Mouse (Mus musculus): ENCODE data around the gene Spon1.

Gene Spon1

DNA sequence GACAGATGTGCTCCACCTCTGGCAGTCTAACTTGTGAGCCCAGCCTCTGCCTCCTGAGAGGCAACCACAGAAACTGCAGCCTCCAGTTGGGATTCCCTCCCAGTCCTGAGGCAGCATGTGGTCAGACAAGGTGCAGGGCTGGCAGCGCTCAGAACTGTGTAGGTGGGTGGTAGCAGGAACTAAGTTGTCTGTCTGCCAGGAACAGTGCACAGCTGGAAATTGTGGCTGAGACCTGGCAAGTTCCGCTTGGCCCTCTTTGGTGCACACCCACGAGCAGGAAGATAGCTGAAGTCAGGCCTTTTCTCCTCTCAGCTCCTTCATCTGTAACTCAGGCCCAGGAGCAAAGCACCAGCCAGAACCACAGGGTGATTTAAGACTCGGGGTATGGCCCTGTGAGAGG, 89.6 kb downstream of the Spon1 start:
- no peaks in the 10 kb centered on the region for H3K4me1 ChIP-seq (replicated peaks; ENCODE audit: low read depth, low read length)
- TF ChIP-seq CTCF (conservative IDR thresholded peaks at IDR 0.05; ENCODE audit: low read length) = no peak
- no peak for TF ChIP-seq POU5F1 (IDR thresholded peaks at IDR 0.05; ENCODE audit: borderline replicate concordance, low read length)
- no peak for TF ChIP-seq NANOG (IDR thresholded peaks at IDR 0.05; ENCODE audit: borderline replicate concordance, low read length)
- no peaks in the 10 kb centered on the region for H3K9me3 ChIP-seq (ENCODE audit: low read length)
- no peaks in the 10 kb centered on the region for H3K36me3 ChIP-seq (ENCODE audit: insufficient read depth, low read length)
- H3K27me3 ChIP-seq (ENCODE audit: insufficient read depth, low read length) = peaks cover 6% of the 10 kb centered on the region; the same call in 1 of the 2 replicates
- no peak overlapping the region for H3K4me3 ChIP-seq (replicated peaks; ENCODE audit: low read length)

DNA sequence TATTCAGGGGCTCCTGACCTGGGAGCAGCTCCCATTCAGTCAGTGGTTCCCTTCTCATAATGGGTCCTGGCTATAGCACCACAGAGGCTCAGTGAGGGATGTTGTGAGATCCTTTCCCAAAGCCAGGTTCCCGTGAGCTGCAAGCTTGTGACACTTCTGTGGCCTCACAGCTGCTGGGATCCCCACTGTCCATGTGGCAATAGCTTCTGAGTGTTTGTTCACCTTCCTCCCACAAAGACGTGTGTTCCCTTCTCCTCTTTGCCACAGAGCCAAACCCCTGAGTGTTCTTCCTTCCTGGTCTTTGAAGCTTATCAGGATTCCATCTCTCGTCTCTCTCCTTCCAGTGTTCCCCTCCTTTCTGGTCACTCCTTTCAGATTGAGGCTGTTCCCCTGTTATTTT, 90.3 kb downstream of the Spon1 start:
- Histone ChIP-seq H3K4me3 (replicated peaks; ENCODE audit: low read length) (no peak overlapping the region), H3K36me3 (ENCODE audit: insufficient read depth, low read length) (no peaks in the 10 kb centered on the region), H3K9me3 (ENCODE audit: low read length) (no peaks in the 10 kb centered on the region), H3K27me3 (ENCODE audit: insufficient read depth, low read length) (peaks cover 6% of the 10 kb centered on the region; the same call in 1 of the 2 replicates), H3K4me1 (replicated peaks; ENCODE audit: low read depth, low read length) (no peaks in the 10 kb centered on the region)
- TF ChIP-seq POU5F1 (IDR thresholded peaks at IDR 0.05; ENCODE audit: borderline replicate concordance, low read length) (no peak), NANOG (IDR thresholded peaks at IDR 0.05; ENCODE audit: borderline replicate concordance, low read length) (no peak), CTCF (conservative IDR thresholded peaks at IDR 0.05; ENCODE audit: low read length) (no peak)

DNA sequence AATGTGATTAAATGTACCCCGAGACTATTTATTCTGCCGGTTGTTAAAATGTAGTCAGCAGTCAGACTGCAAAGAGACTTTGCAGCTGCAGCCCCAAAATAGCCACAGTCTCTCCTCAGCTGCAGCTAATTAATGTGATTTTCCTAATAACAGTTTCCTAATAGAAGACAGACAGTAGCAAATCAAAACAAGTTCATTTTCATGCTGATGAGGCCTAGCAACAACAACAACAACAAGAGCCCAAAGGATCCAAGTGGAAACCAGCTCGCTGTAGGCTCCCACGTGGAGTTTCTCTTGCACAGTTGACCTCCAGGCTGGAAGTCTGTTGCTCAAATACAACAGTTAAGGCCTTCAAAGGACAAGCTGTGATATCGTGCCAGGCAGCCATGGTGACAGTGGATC, 93.7 kb downstream of the Spon1 start:
- Histone ChIP-seq H3K27me3 (ENCODE audit: insufficient read depth, low read length) (peaks cover 8% of the 10 kb centered on the region; the same call in 1 of the 2 replicates), H3K4me3 (replicated peaks; ENCODE audit: low read length) (no peak overlapping the region), H3K4me1 (replicated peaks; ENCODE audit: low read depth, low read length) (no peaks in the 10 kb centered on the region), H3K9me3 (ENCODE audit: low read length) (no peaks in the 10 kb centered on the region), H3K36me3 (ENCODE audit: insufficient read depth, low read length) (no peaks in the 10 kb centered on the region)
- TF ChIP-seq POU5F1 (IDR thresholded peaks at IDR 0.05; ENCODE audit: borderline replicate concordance, low read length) = no peak
- no peak for TF ChIP-seq NANOG (IDR thresholded peaks at IDR 0.05; ENCODE audit: borderline replicate concordance, low read length)
- TF ChIP-seq CTCF (conservative IDR thresholded peaks at IDR 0.05; ENCODE audit: low read length) = no peak

DNA sequence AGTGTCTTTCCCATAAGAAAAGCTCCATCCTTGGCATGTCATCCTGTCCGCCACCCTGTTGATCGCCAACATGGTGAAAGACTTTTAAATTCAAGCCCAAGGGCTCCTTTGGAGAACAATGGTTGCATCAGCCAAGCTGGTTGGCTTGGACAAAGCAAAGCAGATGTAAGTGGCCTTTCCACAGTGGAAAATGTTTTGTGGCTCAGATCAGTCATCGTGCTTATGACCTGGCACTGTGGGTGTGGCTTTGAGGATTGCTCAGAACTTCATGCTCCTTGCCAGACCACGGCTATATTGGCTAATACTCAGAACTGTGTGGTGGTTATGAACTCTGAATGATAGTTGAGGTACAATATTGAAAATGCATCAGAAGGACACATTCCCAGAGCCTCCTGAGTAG, 96.2 kb downstream of the Spon1 start:
- Histone ChIP-seq H3K9me3 (ENCODE audit: low read length) (no peaks in the 10 kb centered on the region), H3K36me3 (ENCODE audit: insufficient read depth, low read length) (no peaks in the 10 kb centered on the region), H3K4me3 (replicated peaks; ENCODE audit: low read length) (no peak overlapping the region), H3K4me1 (replicated peaks; ENCODE audit: low read depth, low read length) (no peaks in the 10 kb centered on the region), H3K27me3 (ENCODE audit: insufficient read depth, low read length) (0 out of 2 replicates have a peak, but pooled peaks cover 4% of the 10 kb centered on the region)
- TF ChIP-seq CTCF (conservative IDR thresholded peaks at IDR 0.05; ENCODE audit: low read length) (no peak), NANOG (IDR thresholded peaks at IDR 0.05; ENCODE audit: borderline replicate concordance, low read length) (no peak), POU5F1 (IDR thresholded peaks at IDR 0.05; ENCODE audit: borderline replicate concordance, low read length) (no peak)

DNA sequence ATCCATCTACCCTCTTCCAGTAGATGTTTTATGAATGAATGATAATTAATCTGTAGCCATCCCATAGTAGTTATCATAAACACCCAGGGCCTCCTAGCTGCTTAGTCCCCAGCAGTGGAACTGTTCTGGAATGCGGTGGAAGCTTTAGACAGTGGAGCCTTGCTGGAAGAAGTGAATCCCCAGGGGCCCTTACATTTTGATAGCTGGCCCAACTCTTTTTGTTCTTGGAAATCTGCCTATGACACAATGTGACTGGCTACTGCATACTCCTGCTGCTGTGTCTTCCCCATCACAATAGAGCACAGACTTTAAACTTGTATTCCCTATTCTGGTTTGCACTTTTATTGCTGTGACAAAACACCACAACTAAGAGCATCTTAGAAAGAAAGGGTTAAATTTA, 107.0 kb downstream of the Spon1 start:
- H3K36me3 ChIP-seq (ENCODE audit: insufficient read depth, low read length) = no peaks in the 10 kb centered on the region
- peaks cover 12% of the 10 kb centered on the region for H3K9me3 ChIP-seq (ENCODE audit: low read length)
- H3K4me3 ChIP-seq (replicated peaks; ENCODE audit: low read length) = no peak overlapping the region
- H3K27me3 ChIP-seq (ENCODE audit: insufficient read depth, low read length) = no peaks in the 10 kb centered on the region
- no peaks in the 10 kb centered on the region for H3K4me1 ChIP-seq (replicated peaks; ENCODE audit: low read depth, low read length)
- no peak for TF ChIP-seq POU5F1 (IDR thresholded peaks at IDR 0.05; ENCODE audit: borderline replicate concordance, low read length)
- TF ChIP-seq CTCF (conservative IDR thresholded peaks at IDR 0.05; ENCODE audit: low read length) = no peak
- no peak for TF ChIP-seq NANOG (IDR thresholded peaks at IDR 0.05; ENCODE audit: borderline replicate concordance, low read length)

DNA sequence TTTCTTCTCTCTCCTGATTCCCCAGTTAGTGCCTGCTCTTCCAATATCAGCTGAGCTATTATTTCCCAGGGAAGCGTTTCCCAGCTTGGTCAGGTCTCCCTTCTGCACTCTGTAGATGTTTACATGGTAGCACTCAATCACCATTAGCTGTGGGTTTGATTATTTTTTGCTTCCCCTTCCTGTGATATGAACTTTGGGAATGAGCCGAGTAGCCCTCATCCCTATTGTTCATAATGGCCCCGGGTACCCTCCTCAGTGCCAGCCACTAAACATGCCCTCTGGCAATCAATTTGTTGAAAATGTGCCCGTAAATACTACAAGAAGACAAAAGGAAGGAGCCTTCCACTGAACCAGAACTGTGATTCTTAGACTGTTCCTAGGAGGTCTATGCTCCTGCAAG, 111.7 kb downstream of the Spon1 start:
- H3K4me3 ChIP-seq (replicated peaks; ENCODE audit: low read length) = no peak overlapping the region
- peaks cover 21% of the 10 kb centered on the region for H3K9me3 ChIP-seq (ENCODE audit: low read length)
- 0 out of 2 replicates have a peak, but pooled peaks cover 3% of the 10 kb centered on the region for H3K27me3 ChIP-seq (ENCODE audit: insufficient read depth, low read length)
- no peaks in the 10 kb centered on the region for H3K36me3 ChIP-seq (ENCODE audit: insufficient read depth, low read length)
- TF ChIP-seq NANOG (IDR thresholded peaks at IDR 0.05; ENCODE audit: borderline replicate concordance, low read length) (no peak), POU5F1 (IDR thresholded peaks at IDR 0.05; ENCODE audit: borderline replicate concordance, low read length) (no peak), CTCF (conservative IDR thresholded peaks at IDR 0.05; ENCODE audit: low read length) (no peak)
- no peaks in the 10 kb centered on the region for H3K4me1 ChIP-seq (replicated peaks; ENCODE audit: low read depth, low read length)

DNA sequence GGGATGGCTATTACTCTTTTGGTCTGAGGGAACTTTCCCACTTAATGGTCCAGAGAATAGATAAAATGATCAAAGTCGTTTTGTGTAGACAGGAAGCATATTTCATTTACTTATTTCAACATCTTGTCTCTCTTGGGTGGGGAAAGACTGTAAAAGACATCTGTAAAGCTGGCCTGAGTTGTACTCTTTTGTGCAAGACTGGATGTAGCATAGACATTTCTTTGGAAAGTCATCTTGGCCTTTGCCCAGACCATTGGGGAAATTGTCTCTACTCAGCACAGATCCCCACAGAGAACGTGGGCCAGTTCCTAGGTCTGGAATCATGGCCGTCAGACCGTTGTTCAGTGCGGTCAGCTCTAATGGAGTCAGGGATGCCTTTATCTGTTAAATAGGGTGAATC, 112.1 kb downstream of the Spon1 start:
- Histone ChIP-seq H3K27me3 (ENCODE audit: insufficient read depth, low read length) (peaks cover 3% of the 10 kb centered on the region; the same call in 1 of the 2 replicates), H3K9me3 (ENCODE audit: low read length) (peaks cover 21% of the 10 kb centered on the region), H3K4me3 (replicated peaks; ENCODE audit: low read length) (no peak overlapping the region), H3K36me3 (ENCODE audit: insufficient read depth, low read length) (no peaks in the 10 kb centered on the region), H3K4me1 (replicated peaks; ENCODE audit: low read depth, low read length) (no peaks in the 10 kb centered on the region)
- no peak for TF ChIP-seq POU5F1 (IDR thresholded peaks at IDR 0.05; ENCODE audit: borderline replicate concordance, low read length)
- no peak for TF ChIP-seq NANOG (IDR thresholded peaks at IDR 0.05; ENCODE audit: borderline replicate concordance, low read length)
- TF ChIP-seq CTCF (conservative IDR thresholded peaks at IDR 0.05; ENCODE audit: low read length) = no peak

DNA sequence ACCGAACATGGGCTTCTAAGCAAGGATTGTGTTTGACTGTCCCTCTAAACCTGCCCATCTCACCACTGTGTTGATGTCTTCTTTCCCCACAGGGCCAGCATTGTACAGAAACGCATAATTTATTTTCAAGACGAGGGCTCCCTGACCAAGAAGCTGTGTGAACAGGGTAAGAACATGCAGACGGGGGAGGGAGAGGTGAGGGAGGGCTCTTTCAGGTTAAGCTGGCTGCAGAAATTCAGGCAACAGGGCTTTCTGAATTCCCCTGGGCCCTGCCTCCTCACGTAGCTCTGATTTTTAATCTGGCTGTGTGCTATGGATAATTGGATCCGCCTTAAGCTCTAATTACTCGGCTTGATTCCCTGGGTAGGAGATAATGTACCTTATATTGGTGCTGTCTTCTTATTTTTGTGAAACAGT, 113.3 kb downstream of the Spon1 start:
- Histone ChIP-seq H3K4me1 (replicated peaks; ENCODE audit: low read depth, low read length) (no peaks in the 10 kb centered on the region), H3K27me3 (ENCODE audit: insufficient read depth, low read length) (peaks cover 3% of the 10 kb centered on the region; the same call in 1 of the 2 replicates), H3K36me3 (ENCODE audit: insufficient read depth, low read length) (no peaks in the 10 kb centered on the region), H3K9me3 (ENCODE audit: low read length) (peaks cover 21% of the 10 kb centered on the region), H3K4me3 (replicated peaks; ENCODE audit: low read length) (no peak overlapping the region)
- TF ChIP-seq CTCF (conservative IDR thresholded peaks at IDR 0.05; ENCODE audit: low read length) = no peak
- no peak for TF ChIP-seq NANOG (IDR thresholded peaks at IDR 0.05; ENCODE audit: borderline replicate concordance, low read length)
- no peak for TF ChIP-seq POU5F1 (IDR thresholded peaks at IDR 0.05; ENCODE audit: borderline replicate concordance, low read length)

DNA sequence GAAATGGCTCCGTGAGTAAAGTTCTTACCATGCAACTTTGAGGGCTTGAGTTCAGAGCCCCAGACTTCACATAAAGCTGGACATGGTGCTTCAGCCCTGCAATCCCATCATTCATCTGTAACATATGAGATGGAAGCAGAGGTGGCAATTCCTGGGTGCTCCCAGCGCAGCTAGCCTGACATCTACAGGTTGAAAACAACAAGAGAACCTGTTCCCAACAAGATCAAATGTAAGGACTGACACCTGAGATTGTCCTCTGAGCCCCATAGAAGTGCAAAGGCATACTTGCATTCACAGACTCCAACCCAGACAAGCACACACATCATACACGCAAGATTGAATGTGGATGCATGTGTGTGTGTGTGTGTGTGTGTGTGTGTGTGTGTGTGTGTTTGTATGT, 114.2 kb downstream of the Spon1 start:
- no peak for TF ChIP-seq CTCF (conservative IDR thresholded peaks at IDR 0.05; ENCODE audit: low read length)
- TF ChIP-seq POU5F1 (IDR thresholded peaks at IDR 0.05; ENCODE audit: borderline replicate concordance, low read length) = no peak
- TF ChIP-seq NANOG (IDR thresholded peaks at IDR 0.05; ENCODE audit: borderline replicate concordance, low read length) = no peak
- Histone ChIP-seq H3K9me3 (ENCODE audit: low read length) (peaks cover 21% of the 10 kb centered on the region), H3K4me1 (replicated peaks; ENCODE audit: low read depth, low read length) (no peaks in the 10 kb centered on the region), H3K4me3 (replicated peaks; ENCODE audit: low read length) (no peak overlapping the region), H3K36me3 (ENCODE audit: insufficient read depth, low read length) (no peaks in the 10 kb centered on the region), H3K27me3 (ENCODE audit: insufficient read depth, low read length) (peaks cover 3% of the 10 kb centered on the region)

All from E14TG2a.4 (cell line).